Mouse (Mus musculus): ENCODE data around the gene Fcer1a. TPM values are rescaled to one million over a fixed set of nuclear protein-coding genes. Genes with fewer than 3 reads are reported as not detected.
"Not testable (repeated sequence)": the region's sequence is repeated elsewhere in the genome, so short reads cannot be mapped to it uniquely, and the experiment has no call there.

The Fcer1a gene
- not detected for total RNA-seq (2021)
- long read RNA-seq, experiment 1: 0 reads
- long read RNA-seq, experiment 2: 0 reads

DNA sequence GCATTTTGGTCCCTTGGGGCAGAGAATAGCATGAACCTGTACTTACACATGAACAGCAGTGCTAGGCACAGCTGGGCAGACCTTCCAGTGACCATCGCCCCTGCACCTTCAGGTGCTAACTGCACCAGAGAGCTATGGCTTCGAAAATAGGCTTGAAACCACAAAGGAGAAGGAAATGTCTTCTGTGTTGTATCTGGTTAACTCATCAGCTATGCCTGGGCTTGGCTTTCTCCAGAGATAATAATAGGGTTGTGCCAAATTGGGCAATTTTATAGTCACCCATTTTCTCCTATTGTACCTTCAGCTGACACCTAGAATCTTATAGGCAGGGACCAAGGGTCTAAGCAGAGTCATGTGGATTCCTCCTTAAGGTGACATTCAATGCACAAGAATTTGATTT lies at the start of gene Fcer1a:
Gene Fcer1a (minus strand): TSS at position 134 of the 400 bp plus-strand sequence.
- no peak for DNase-seq

DNA sequence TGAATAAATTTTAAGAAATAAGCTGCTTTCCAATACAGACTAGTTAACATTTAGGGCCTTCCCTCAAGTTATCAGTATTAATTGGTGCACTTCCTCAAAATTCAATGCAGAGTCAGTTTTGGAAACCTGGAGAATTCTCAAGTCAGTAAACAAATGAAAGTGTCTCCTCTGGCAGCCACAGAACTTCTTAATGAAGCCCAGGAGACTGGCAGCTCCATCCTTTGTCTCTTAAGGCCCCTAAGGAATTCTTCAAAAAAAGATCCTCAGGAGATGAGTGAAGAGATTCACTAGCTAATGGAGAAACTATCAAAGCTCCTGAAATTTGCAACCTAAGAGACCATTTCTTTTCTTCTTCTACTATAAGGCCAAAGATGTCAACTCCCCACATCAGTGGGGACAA lies 38.7 kb upstream of the Fcer1a start, which contains the start of gene Olfr418:
Gene Olfr418 (plus strand): TSS at position 301 of the 400 bp plus-strand sequence.
- no peak for DNase-seq

DNA sequence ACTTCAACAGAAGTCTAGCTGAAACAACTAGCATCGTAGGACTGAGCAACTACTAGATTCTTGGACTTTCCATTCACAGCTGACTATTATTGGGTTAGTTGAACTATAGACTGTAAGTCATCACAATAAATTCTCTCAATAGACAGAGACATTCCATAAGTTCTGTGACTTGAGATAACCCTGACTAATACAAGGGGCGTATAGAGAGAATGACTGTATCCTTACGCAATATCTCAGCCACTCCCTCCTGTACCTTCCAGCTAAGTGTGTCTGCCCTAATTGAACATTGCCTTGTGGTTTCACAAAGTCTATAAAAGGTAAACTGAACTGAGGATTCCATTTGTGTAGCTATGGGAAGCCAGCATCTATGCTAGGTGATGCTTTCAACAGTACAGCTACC lies 22.9 kb upstream of the Fcer1a start:
- no peak for DNase-seq

DNA sequence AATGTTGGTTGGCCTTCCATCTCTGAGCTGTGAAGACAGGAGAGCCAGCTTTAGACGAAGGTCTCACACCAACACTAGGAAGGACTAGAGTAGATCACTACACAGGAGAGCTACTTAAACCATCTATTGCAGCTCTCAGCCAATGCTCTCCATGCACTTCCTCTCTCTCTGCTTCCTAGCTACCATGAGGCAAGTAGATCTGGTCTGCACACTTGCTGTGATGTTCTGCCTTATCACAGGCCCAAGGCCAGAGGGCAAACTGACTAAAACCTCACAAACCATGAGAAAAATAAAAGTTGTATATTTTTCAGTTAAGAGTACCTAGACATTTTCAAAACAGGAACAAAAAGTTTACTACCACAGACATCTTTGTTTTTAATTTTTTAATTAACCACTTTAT lies 10.0 kb upstream of the Fcer1a start:
- not testable (repeated sequence) for DNase-seq

DNA sequence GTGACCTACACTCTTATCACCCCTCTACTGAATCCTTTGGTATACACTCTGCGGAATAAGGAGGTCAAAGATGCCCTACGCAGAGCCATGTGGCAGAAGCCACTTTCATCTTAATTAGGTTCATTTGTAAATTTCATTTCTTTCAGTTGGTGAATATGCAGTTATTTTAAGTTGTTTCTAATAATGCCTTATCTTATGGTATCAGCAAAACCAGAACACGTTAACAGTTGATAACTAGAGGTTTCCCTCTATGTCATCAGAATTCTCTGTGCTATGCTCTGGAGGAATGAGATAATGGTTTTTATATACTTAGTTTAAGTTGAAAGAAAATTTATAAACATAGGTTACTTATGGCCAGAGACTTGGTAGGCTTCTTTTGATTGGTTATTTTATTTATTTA lies 10.5 kb downstream of the Fcer1a start:
- DNase-seq: no peak

DNA sequence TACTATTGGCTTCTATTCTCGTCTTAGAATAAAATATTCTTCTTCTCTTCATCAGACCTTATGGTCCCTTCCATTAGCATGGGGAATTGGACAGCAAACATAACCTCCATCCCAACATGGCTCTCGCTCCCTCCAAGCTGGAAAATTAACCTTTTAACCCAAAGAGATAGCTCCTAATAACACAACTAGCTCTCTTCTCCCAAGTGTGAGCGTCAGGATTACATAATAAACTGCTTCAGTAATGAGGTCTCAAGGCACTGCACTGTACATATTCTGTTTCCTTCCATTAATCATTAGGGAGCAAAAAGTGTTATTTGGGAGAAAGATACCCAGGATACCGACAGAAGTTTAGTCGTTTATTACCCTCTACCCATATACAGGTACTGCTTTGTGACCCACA lies 14.9 kb downstream of the Fcer1a start, which contains the start of gene Olfr1404:
Gene Olfr1404 (plus strand): TSS at position 301 of the 400 bp plus-strand sequence.
- DNase-seq: no peak

DNA sequence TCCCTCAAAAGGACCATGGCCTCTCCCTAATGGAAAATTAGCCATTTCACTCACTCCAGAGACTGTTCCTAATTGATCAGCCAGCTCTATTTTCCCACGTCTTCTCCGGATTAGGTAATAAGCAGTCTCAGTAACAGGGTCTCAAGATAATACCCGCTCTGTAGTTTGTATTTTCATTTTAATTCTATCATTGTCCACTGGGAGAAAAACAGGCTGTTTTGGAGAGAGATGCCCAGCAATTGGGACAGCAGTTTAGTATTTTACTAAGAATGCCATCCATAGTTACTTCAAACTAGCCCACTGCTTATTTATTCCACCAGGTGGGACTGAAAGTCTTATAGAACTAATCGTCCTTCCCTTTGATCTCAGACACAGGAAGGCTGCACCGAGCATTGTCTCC lies 29.5 kb downstream of the Fcer1a start, which contains the start of gene Olfr218:
Gene Olfr218 (plus strand): TSS at position 301 of the 400 bp plus-strand sequence.
- DNase-seq: no peak

DNA sequence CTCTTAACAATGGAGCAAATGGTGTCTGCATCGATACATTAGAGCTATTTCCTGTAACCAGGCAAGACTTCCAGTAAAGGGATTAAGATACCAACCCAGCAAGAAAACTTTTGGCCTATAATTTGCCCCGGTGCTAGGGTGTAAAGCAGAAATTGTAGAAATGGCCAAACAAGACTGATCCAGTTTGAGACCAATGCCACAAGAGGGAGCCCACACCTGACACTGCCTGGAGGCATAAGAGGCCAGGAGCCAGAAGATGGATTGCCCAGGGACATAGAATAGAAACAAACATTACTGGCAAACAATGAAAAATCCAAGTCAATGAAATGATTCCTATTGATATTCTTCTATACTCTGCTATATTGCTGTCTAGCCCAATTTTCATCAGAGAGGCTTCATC lies 30.7 kb downstream of the Fcer1a start:
- no peak for DNase-seq

DNA sequence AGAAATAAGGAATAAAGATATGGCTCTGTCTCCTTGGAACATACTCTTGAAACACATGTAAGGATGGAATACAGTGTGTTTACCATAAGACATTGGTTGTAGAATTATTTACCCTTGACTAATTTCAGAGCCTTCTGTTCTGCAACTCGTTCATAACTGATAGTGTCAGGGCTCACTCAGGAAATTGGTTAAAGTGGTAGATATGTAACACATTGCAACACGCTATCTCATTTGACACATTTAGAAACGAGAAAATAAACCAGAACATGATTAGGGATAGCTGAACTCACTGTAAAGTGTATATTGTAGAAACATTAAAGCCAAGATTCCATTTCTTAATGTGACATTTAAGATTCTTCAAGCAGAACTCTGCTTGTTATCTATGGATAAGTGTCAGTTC lies 35.0 kb downstream of the Fcer1a start:
- DNase-seq: no peak

DNA sequence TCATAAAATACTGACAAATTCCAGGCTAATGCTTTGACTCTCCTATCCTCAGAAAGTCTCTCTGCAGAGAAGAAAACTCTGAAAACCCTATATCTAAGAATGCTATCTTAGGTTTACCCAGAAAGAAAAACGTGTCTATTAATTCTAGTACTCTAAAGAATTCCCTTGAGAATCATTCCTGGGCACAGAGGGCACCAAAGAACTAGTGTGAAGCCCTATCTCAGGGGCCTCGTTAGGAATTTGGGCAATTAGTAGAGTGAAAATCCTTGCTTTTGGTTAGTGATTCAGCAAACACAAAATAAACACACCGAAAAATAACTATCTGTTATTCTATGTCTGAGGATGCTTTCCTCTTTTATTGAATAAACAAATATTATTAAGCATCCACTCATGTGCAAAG lies 36.5 kb downstream of the Fcer1a start, which contains the start of gene Olfr1406:
Gene Olfr1406 (minus strand): TSS at position 101 of the 400 bp plus-strand sequence.
- no peak for DNase-seq

DNA sequence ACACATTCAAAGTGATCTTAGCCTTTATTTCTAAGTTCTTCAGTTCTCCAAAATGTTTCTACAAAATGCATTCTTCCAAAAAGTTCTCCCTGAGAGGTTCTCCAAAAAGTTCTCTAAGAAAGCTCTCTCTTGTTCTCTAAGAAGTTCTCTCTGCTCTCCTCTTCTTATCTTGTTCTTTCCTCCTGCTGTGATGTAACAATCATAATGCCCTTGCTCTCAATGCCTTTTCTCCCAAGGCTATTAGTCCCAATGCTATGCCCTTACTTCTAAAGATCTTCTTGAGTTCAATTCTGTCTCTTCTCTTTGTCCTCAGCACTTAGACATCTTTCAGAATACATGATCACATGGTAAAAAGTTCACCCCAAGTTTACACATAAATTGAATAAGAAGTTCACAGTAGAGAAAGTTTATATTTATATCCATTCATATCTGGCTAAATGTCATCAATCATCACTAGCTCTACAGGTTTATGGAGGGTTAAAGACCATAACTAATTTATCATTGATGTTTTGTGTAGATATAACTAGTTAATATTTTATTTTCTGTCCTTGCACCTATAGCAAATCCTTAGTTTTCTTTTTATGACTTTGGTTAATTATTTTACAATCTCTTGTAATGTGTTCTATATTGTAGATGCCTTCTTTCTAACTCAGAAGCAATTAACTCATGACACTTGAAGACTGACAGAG lies 52.7 kb downstream of the Fcer1a start:
- DNase-seq: no peak

Other genes with a start within 250 kb of the Fcer1a start
- gene Olfr1408, start 89.8 kb downstream of the Fcer1a start, total RNA-seq (2021): not detected
- gene Olfr1406, start 36.6 kb downstream of the Fcer1a start, total RNA-seq (2021): not detected
- not detected for gene Olfr218, start 29.4 kb downstream of the Fcer1a start, total RNA-seq (2021)
- gene Olfr1404, start 14.8 kb downstream of the Fcer1a start, total RNA-seq (2021): not detected
- not detected for gene Olfr418, start 38.8 kb upstream of the Fcer1a start, total RNA-seq (2021)
- not detected for gene Mptx2, start 50.6 kb upstream of the Fcer1a start, total RNA-seq (2021)
- 1 to 10 TPM; 3.4 to 5.2 TPM for gene Ackr1, start 106.5 kb upstream of the Fcer1a start, total RNA-seq (2021)
- under 1 TPM; 0.46 to 0.56 TPM for gene Aim2, start 123.7 kb upstream of the Fcer1a start, total RNA-seq (2021)
- gene Cadm3, start 140.5 kb upstream of the Fcer1a start, total RNA-seq (2021): 10 to 100 TPM in 1 of 2 experiments, 1 to 10 TPM in 1; 9.9 to 11.4 TPM